Mouse (Mus musculus): ENCODE measurements around the gene Srp54c.

Srp54c gene

GRCm38 (mm10) chr12:55311841-55312240, 81.9 kb downstream of the Srp54c start:
- no peak for DNase-seq (ENCODE audit: extremely low spot score)

All from embryo, embryonic 9.5 days (tissue).